Mouse (Mus musculus) heart, embryonic 12.5 days (tissue): ENCODE data around the gene Defa33. TPM values are rescaled to one million over a fixed set of nuclear protein-coding genes. Genes with fewer than 3 reads are reported as not detected.
"Not testable (repeated sequence)": the region's sequence is repeated elsewhere in the genome, so short reads cannot be mapped to it uniquely, and the experiment has no call there.

Experiments used
- ATAC-seq: fragments of 200-750 bp; cut with Nextera tagmentation; 2 replicates; pipeline ENCODE4 v1.8.0; 2017; ENCODE audit warnings: moderate TSS enrichment, moderate library complexity; ENCODE audit not compliant: insufficient number of reproducible peaks, low FRiP score
- H3K27ac ChIP-seq: fragments of 300-500 bp; sonication (generic); 2 replicates; pipeline ENCODE4 v1.5.1; 2016; ENCODE audit warnings: mild to moderate bottlenecking, moderate library complexity; ENCODE audit not compliant: poor library complexity, severe bottlenecking
- H3K27me3 ChIP-seq: fragments of 300-500 bp; sonication (generic); replicated peaks from 2 replicates; pipeline ENCODE4 v1.6.1; 2016; ENCODE audit warnings: mild to moderate bottlenecking, moderate library complexity
- H3K36me3 ChIP-seq: fragments of 300-500 bp; sonication (generic); 2 replicates; pipeline ENCODE4 v1.6.1; 2016; ENCODE audit warnings: mild to moderate bottlenecking, moderate library complexity
- H3K4me1 ChIP-seq: fragments of 300-500 bp; sonication (generic); replicated peaks from 2 replicates; pipeline ENCODE4 v1.6.1; 2016; ENCODE audit warnings: mild to moderate bottlenecking
- H3K4me2 ChIP-seq: fragments of 300-500 bp; sonication (generic); 2 replicates; pipeline ENCODE4 v1.6.1; 2016; ENCODE audit warnings: mild to moderate bottlenecking, moderate library complexity
- H3K4me3 ChIP-seq: fragments of 300-500 bp; sonication (generic); 2 replicates; pipeline ENCODE4 v1.5.1; 2016; ENCODE audit warnings: mild to moderate bottlenecking
- H3K9ac ChIP-seq: fragments of 300-500 bp; sonication (generic); 2 replicates; pipeline ENCODE4 v1.6.1; 2016; ENCODE audit warnings: mild to moderate bottlenecking, moderate library complexity
- H3K9me3 ChIP-seq: fragments of 300-500 bp; sonication (generic); replicated peaks from 2 replicates; pipeline ENCODE4 v1.6.1; 2016; ENCODE audit warnings: mild to moderate bottlenecking, moderate library complexity
- WGBS: fragments of 180-500 bp; shearing (Covaris S2); methylation state at CpG from one replicate; pipeline ENCODE4 v1.1.7; 2016; 5-methylcytosine and 5-hydroxymethylcytosine counted together
- polyA plus RNA-seq: library from polyadenylated mRNA; unstranded; fragments of >200 nt; fragmentation: Nextera tagmentation; extraction: Ambion mirVana; gene quantifications from 2 replicates; pipeline ENCODE4 v1.2.1, GENCODE M21; 2016

Gene Defa33
- polyA plus RNA-seq: not detected in 2 replicates

DNA sequence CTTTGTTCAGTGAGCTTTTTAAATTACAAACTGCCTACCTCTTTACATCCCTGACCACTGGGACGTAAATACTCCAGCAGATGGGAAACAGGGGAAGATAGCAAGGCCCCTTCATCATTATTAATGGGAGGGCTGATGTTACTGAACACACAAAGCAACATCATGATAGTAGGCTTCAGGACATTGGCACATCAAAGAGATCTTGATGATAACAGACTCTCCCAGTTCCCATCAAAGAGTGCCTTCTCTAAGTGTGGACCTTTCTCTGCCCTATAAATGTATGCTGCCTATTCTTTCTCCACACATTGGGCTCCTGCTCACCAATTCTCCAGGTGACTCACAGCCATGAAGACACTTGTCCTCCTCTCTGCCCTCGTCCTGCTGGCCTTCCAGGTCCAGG lies at the start of gene Defa33:
Gene Defa33 (plus strand): TSS at position 301 of the 400 bp plus-strand sequence.
- WGBS: no CpG with 5 or more reads among the region's 2 CpGs
- H3K27ac ChIP-seq, H3K4me2 ChIP-seq, H3K9ac ChIP-seq, ATAC-seq, H3K36me3 ChIP-seq, H3K4me3 ChIP-seq, H3K4me1 ChIP-seq, H3K27me3 ChIP-seq, H3K9me3 ChIP-seq: not testable (repeated sequence)

- not testable (repeated sequence) for H3K27ac ChIP-seq, H3K27me3 ChIP-seq, ATAC-seq, H3K4me2 ChIP-seq, H3K4me1 ChIP-seq, H3K36me3 ChIP-seq, H3K9ac ChIP-seq, H3K4me3 ChIP-seq, H3K9me3 ChIP-seq
- 86% methylated on average over 1 of the region's 2 CpGs for WGBS
Measured at GRCm38 (mm10) chr8:21378215-21378614, 13.4 kb upstream of the Defa33 start, which contains the start of gene Defa2. Gene Defa2, plus strand, starts transcription at chr8:21378515.

DNA sequence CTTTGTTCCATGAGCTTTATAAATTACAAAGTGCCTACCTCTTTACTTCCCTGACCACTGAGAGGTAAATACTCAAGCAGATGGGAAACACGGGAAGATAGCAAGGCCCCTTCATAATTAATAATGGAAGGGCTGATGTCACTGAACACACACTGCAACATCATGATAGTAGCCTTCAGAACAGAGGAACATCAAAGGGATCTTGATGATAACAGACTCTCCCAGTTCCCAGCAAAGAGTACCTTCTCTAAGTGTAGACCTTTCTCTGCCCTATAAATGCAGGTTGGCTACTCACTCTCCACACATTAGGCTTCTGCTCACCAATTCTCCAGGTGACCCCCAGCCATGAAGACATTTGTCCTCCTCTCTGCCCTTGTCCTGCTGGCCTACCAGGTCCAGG lies 35.5 kb downstream of the Defa33 start, which contains the start of gene Defa36:
Gene Defa36 (plus strand): TSS at position 301 of the 400 bp plus-strand sequence.
- H3K36me3 ChIP-seq, H3K27ac ChIP-seq, H3K4me1 ChIP-seq, H3K4me2 ChIP-seq, H3K27me3 ChIP-seq, H3K4me3 ChIP-seq, H3K9ac ChIP-seq, H3K9me3 ChIP-seq, ATAC-seq: not testable (repeated sequence)
- WGBS: no CpG with 5 or more reads among the region's 1 CpGs

Other genes starting within 250 kb of the Defa33 start
- gene Defa22, start 229.5 kb upstream of the Defa33 start, polyA plus RNA-seq: not detected in 2 replicates
- not detected in 2 replicates for gene Defa31, start 200.2 kb upstream of the Defa33 start, polyA plus RNA-seq
- not detected in 2 replicates for gene Gm15293, start 190.2 kb upstream of the Defa33 start, polyA plus RNA-seq
- gene Gm15292, start 142.1 kb upstream of the Defa33 start, polyA plus RNA-seq: not detected in 2 replicates
- not detected in 2 replicates for gene Defa27, start 76.3 kb upstream of the Defa33 start, polyA plus RNA-seq
- gene Defa29, start 64.8 kb upstream of the Defa33 start, polyA plus RNA-seq: not detected in 2 replicates
- not detected in 2 replicates for gene Defa2, start 13.3 kb upstream of the Defa33 start, polyA plus RNA-seq
- not detected in 2 replicates for gene Defa36, start 35.6 kb downstream of the Defa33 start, polyA plus RNA-seq
- gene Gm7849, start 64.7 kb downstream of the Defa33 start, polyA plus RNA-seq: not detected in 2 replicates
- not detected in 2 replicates for gene Defa20, start 117.4 kb downstream of the Defa33 start, polyA plus RNA-seq
- gene Defa32, start 137.2 kb downstream of the Defa33 start, polyA plus RNA-seq: not detected in 2 replicates
- not detected in 2 replicates for gene Defa37, start 173.6 kb downstream of the Defa33 start, polyA plus RNA-seq
- gene Defa28, start 191.2 kb downstream of the Defa33 start, polyA plus RNA-seq: not detected in 2 replicates
- gene Gm7861, start 202.7 kb downstream of the Defa33 start, polyA plus RNA-seq: not detected in 2 replicates
- not detected in 2 replicates for gene Defa26, start 226.4 kb downstream of the Defa33 start, polyA plus RNA-seq